Mouse (Mus musculus) midbrain, postnatal 0 days (tissue): ENCODE measurements around the gene Pabpn1l. TPM values are rescaled to one million over a fixed set of nuclear protein-coding genes. Genes with fewer than 3 reads are reported as not detected.

Experiments
- ATAC-seq: fragments of 200-750 bp; cut with Nextera tagmentation; 2 replicates; pipeline ENCODE4 v1.8.0; 2017; ENCODE audit warnings: moderate number of reproducible peaks, mild to moderate bottlenecking, moderate TSS enrichment, moderate library complexity; ENCODE audit not compliant: low FRiP score
- DNase-seq: peaks from one replicate; pipeline ENCODE4 v3.0.0-alpha.2; 2015; ENCODE audit warnings: low spot score
- H3K27ac ChIP-seq: fragments of 300-500 bp; sonication (generic); 2 replicates; pipeline ENCODE4 v1.5.1; 2014; ENCODE audit warnings: low read depth, mild to moderate bottlenecking, low read length, mixed read lengths
- H3K27me3 ChIP-seq: fragments of 300-500 bp; sonication (generic); 2 replicates; pipeline ENCODE4 v1.6.1; 2014; ENCODE audit warnings: low read length, control low read depth, mixed read lengths; ENCODE audit not compliant: insufficient read depth
- H3K36me3 ChIP-seq: fragments of 300-500 bp; sonication (generic); 2 replicates; pipeline ENCODE4 v1.6.1; 2014; ENCODE audit warnings: low read length, control low read depth, mixed read lengths; ENCODE audit not compliant: insufficient read depth
- H3K4me1 ChIP-seq: fragments of 300-500 bp; sonication (generic); 2 replicates; pipeline ENCODE4 v1.6.1; 2014; ENCODE audit warnings: mild to moderate bottlenecking, control low read depth, antibody characterized with exemption, low read length, mixed read lengths; ENCODE audit not compliant: insufficient read depth
- H3K4me2 ChIP-seq: fragments of 300-500 bp; sonication (generic); 2 replicates; pipeline ENCODE4 v1.6.1; 2014; ENCODE audit warnings: low read depth, mild to moderate bottlenecking, low read length, mixed read lengths; ENCODE audit not compliant: poor library complexity, severe bottlenecking
- H3K4me3 ChIP-seq: fragments of 300-500 bp; sonication (generic); 2 replicates; pipeline ENCODE4 v1.5.1; 2014; ENCODE audit warnings: low read depth, mild to moderate bottlenecking, low read length, moderate library complexity
- H3K9ac ChIP-seq: fragments of 300-500 bp; sonication (generic); replicated peaks from 2 replicates; pipeline ENCODE4 v1.6.1; 2014; ENCODE audit warnings: mild to moderate bottlenecking, low read length, moderate library complexity, mixed read lengths; ENCODE audit not compliant: poor library complexity, severe bottlenecking
- H3K9me3 ChIP-seq: fragments of 300-500 bp; sonication (generic); 2 replicates; pipeline ENCODE4 v1.6.1; 2016; ENCODE audit warnings: low read length, control low read depth
- CTCF ChIP-seq: IDR thresholded peaks from 2 replicates; pipeline ENCODE4 v1.5.1; 2016; ENCODE audit warnings: antibody characterized with exemption, mild to moderate bottlenecking
- WGBS: fragments of 180-500 bp; shearing (Covaris S2); extraction: QIAGEN DNeasy Blood & Tissue Kit; methylation state at CpG from one replicate; pipeline ENCODE4 v1.1.7; 2014; 5-methylcytosine and 5-hydroxymethylcytosine counted together
- polyA plus RNA-seq: library from polyadenylated mRNA; unstranded; fragments of >200 nt; fragmentation: Nextera tagmentation; extraction: Ambion mirVana; gene quantifications from 2 replicates; pipeline ENCODE4 v1.2.1, GENCODE M21; 2015
- total RNA-seq: library from RNA; depleted of rRNA; stranded (reverse); fragments of >200 nt; gene quantifications from 2 replicates; pipeline ENCODE4 v1.2.3, GENCODE M21; 2014

Gene Pabpn1l
- total and polyA plus RNA-seq, 2 experiments from 2014 or later, result not detected

DNA sequence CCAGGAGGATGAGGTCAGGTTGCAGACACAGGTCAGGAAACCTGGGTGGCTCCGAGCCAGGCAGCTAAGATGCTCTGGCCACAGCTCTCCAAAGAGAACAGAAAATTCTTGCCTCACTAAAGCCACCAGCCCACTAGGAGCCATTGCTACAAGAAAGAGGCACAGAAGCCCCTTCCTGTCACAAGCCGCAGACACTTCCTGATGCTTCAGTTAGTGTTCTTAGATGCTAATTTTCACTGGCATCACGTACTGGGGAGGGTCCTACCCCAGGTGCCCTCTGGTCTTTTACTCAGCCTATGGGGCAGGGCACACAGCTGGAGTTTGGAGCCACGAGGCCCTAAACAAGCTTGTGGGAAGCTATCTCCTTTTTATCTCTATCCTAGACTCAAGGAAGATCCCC, 26.5 kb downstream of the Pabpn1l start:
- Histone ChIP-seq H3K4me1 (no peaks in the 10 kb centered on the region), H3K27me3 (no peaks in the 10 kb centered on the region), H3K4me3 (no peak overlapping the region), H3K4me2 (no peak overlapping the region), H3K9ac (no peak overlapping the region), H3K9me3 (no peaks in the 10 kb centered on the region), H3K36me3 (peaks cover 36% of the 10 kb centered on the region; the same call in 1 of the 2 replicates), H3K27ac (no peak overlapping the region)
- ATAC-seq (no peak), DNase-seq (no peak)
- 50% methylated on average over 4 of the region's 4 CpGs for WGBS
- no peak for TF ChIP-seq CTCF

DNA sequence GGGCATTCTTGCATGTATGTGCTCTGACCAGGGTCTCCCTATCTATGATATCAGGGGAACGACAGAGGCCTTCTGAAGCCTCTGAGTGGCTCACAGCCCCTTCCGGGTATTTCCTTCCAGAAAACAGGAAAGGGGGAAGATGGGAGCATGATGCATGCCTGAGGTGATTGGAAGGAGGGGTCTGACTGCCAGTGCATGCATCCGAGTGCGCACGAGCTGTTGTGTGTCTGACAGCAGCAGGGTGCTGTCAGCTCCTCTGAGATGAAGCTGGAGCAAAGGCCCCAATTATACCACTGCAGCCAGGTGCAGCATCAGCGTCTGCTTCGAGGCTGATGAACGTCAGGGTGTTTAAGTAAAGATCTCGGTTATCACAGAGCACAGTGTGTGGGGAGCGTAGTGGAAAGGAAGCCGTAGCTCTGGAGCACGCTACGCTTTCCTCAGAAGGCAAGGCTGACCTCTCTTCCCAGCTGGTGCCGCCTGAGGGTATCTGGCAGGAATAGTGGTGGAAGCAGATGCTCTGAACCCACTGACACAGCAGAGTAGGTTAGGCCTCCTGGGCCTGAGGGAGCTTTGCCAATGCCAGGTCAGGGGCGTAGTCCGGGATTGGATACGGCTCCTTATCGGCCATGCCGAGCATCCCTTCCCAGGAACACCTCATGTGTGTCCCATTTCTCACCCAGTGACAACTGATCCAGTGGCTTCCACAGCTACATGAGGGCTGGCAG, 28.6 kb downstream of the Pabpn1l start:
- DNase-seq, result peak; percentile 59
- H3K9ac ChIP-seq, result no peak overlapping the region
- no peak for ATAC-seq
- peaks cover 26% of the 10 kb centered on the region; the same call in 1 of the 2 replicates for H3K36me3 ChIP-seq
- WGBS, result 74% methylated on average over 19 of the region's 19 CpGs
- H3K27me3 ChIP-seq, result no peaks in the 10 kb centered on the region
- no peak overlapping the region for H3K27ac ChIP-seq
- H3K9me3 ChIP-seq, result no peaks in the 10 kb centered on the region
- TF ChIP-seq CTCF, result no peak
- H3K4me3 ChIP-seq, result no peak overlapping the region
- H3K4me1 ChIP-seq, result no peaks in the 10 kb centered on the region
- H3K4me2 ChIP-seq, result no peak overlapping the region

DNA sequence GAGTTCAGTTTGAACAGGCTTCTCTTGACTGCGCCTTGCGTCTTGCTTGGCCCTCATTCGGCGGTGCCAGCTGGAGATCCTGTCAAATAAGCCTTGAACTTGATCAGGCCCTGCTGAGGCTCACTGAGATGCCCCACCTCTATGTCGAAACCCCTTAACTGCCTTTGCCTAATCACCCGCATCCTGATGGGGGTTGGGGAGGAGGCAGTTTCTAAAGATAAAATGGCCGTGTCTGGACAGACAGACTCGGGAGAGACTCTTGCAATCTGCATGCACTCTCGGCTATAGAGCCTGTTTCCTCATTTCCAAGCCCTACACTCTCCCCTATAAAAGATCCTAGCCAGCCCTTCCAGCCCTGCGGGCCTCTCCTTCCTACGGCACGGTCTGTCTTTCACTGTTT, 29.3 kb downstream of the Pabpn1l start:
- no peak for TF ChIP-seq CTCF
- no peak overlapping the region for H3K27ac ChIP-seq
- H3K4me1 ChIP-seq, result no peaks in the 10 kb centered on the region
- H3K36me3 ChIP-seq, result peaks cover 21% of the 10 kb centered on the region; the same call in 1 of the 2 replicates
- H3K4me3 ChIP-seq, result no peak overlapping the region
- WGBS, result 82% methylated on average over 12 of the region's 12 CpGs
- no peak for ATAC-seq
- DNase-seq, result no peak
- no peaks in the 10 kb centered on the region for H3K9me3 ChIP-seq
- H3K9ac ChIP-seq, result no peak overlapping the region
- H3K27me3 ChIP-seq, result no peaks in the 10 kb centered on the region
- H3K4me2 ChIP-seq, result no peak overlapping the region

DNA sequence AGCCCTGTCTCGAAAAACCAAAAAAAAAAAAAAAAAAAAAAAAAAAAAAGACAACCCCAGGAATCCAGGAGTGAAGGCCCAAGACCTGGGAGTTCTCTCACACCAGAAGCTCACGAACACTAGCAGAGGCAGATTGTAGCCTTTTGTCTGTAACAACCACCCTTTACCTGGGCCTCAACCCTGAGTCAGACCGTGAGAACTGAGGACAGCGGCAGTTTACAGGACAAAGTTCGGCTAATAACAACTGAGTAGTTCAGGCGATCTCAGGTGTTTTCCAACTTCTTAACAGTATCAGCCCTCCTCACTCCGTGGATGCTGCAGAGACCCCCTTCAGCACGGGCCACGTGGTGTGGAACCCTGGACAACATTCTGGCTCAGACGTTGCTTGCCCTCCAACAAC, 35.8 kb downstream of the Pabpn1l start:
- Histone ChIP-seq H3K9ac (no peak overlapping the region), H3K27me3 (no peaks in the 10 kb centered on the region), H3K4me3 (no peak overlapping the region), H3K4me1 (no peaks in the 10 kb centered on the region), H3K9me3 (no peaks in the 10 kb centered on the region), H3K4me2 (no peak overlapping the region), H3K27ac (no peak overlapping the region), H3K36me3 (no peaks in the 10 kb centered on the region)
- TF ChIP-seq CTCF, result no peak
- 93% methylated on average over 10 of the region's 10 CpGs for WGBS
- no peak for ATAC-seq
- no peak for DNase-seq

DNA sequence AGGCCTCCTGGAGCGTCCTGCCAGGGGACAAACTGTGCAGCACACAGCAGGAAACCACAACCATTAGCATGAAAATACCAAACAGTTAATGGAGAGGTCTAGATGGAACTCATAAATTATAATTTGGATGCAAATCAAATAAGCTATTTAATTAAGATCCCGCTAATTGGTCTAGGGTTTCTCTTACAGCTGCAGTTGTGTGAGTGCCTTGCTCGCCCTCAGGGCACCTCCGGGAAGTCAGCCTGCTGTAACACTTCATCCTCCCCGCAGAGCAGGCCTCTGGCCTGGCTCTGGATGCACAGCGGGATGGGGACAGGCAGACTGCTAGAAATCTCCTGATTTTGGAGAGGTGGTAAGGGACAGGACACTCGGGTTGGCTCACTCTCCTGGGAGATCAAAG, 36.4 kb downstream of the Pabpn1l start:
- Histone ChIP-seq H3K4me2 (no peak overlapping the region), H3K27me3 (no peaks in the 10 kb centered on the region), H3K9me3 (no peaks in the 10 kb centered on the region), H3K27ac (no peak overlapping the region), H3K9ac (no peak overlapping the region), H3K36me3 (no peaks in the 10 kb centered on the region), H3K4me1 (no peaks in the 10 kb centered on the region), H3K4me3 (no peak overlapping the region)
- WGBS, result 56% methylated on average over 7 of the region's 7 CpGs
- DNase-seq, result no peak
- ATAC-seq, result no peak
- no peak for TF ChIP-seq CTCF

DNA sequence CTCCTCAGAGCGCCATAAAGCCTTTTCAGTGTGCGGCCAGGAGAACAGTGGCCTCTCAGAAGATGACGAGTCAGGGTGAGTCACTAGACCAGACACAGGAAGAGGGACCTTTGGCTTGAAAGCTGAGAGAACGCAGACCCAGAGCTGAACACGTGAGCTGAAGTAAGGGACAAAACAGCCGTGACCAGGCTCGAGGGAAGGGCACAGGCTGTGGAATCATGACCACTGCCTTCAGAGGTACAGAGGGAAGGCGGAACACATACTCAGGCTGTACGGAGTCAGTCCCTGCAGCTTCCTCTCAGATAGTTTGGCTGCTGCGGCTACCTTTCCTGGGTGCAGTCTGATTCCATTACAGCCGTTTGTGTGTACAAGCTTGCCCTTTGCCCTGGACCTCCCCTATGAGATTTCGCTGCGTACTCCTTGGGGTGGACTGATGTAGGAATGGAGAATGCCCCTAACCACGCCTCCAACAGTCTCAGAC, 37.1 kb downstream of the Pabpn1l start:
- no peak for TF ChIP-seq CTCF
- WGBS, result 79% methylated on average over 14 of the region's 14 CpGs
- no peak overlapping the region for H3K9ac ChIP-seq
- H3K27ac ChIP-seq, result no peak overlapping the region
- H3K4me3 ChIP-seq, result no peak overlapping the region
- no peak overlapping the region for H3K4me2 ChIP-seq
- H3K4me1 ChIP-seq, result no peaks in the 10 kb centered on the region
- H3K27me3 ChIP-seq, result no peaks in the 10 kb centered on the region
- H3K36me3 ChIP-seq, result no peaks in the 10 kb centered on the region
- ATAC-seq (no peak), DNase-seq (no peak)
- H3K9me3 ChIP-seq, result no peaks in the 10 kb centered on the region
